Mouse (Mus musculus) limb, embryonic 12.5 days (tissue): ENCODE measurements around the gene Onecut1. TPM values are rescaled to one million over a fixed set of nuclear protein-coding genes. Genes with fewer than 3 reads are reported as not detected.

Experiments
- ATAC-seq: fragments of 200-750 bp; cut with Nextera tagmentation; 2 replicates; pipeline ENCODE4 v1.8.0; 2017; ENCODE audit warnings: low read depth, moderate TSS enrichment; ENCODE audit not compliant: insufficient number of reproducible peaks, insufficient read depth, low FRiP score, low TSS enrichment
- H3K27ac ChIP-seq: fragments of 300-500 bp; sonication (generic); 2 replicates; pipeline ENCODE4 v1.5.1; 2016; ENCODE audit warnings: mild to moderate bottlenecking, moderate library complexity
- H3K27me3 ChIP-seq: fragments of 300-500 bp; sonication (generic); 2 replicates; pipeline ENCODE4 v1.6.1; 2016; ENCODE audit warnings: mild to moderate bottlenecking, moderate library complexity
- H3K36me3 ChIP-seq: fragments of 300-500 bp; sonication (generic); 2 replicates; pipeline ENCODE4 v1.6.1; 2016; ENCODE audit warnings: mild to moderate bottlenecking, moderate library complexity
- H3K4me1 ChIP-seq: fragments of 300-500 bp; sonication (generic); replicated peaks from 2 replicates; pipeline ENCODE4 v1.6.1; 2016
- H3K4me2 ChIP-seq: fragments of 300-500 bp; sonication (generic); 2 replicates; pipeline ENCODE4 v1.6.1; 2016; ENCODE audit warnings: mild to moderate bottlenecking, moderate library complexity
- H3K4me3 ChIP-seq: fragments of 300-500 bp; sonication (generic); replicated peaks from 2 replicates; pipeline ENCODE4 v1.5.1; 2016; ENCODE audit warnings: mild to moderate bottlenecking
- H3K9ac ChIP-seq: fragments of 300-500 bp; sonication (generic); replicated peaks from 2 replicates; pipeline ENCODE4 v1.6.1; 2016; ENCODE audit warnings: mild to moderate bottlenecking, moderate library complexity
- H3K9me3 ChIP-seq: fragments of 300-500 bp; sonication (generic); 2 replicates; pipeline ENCODE4 v1.6.1; 2016; ENCODE audit warnings: mild to moderate bottlenecking, moderate library complexity
- WGBS: fragments of 180-500 bp; shearing (Covaris S2); methylation state at CpG from one replicate; pipeline ENCODE4 v1.1.7; 2016; 5-methylcytosine and 5-hydroxymethylcytosine counted together
- polyA plus RNA-seq: library from polyadenylated mRNA; unstranded; fragments of >200 nt; fragmentation: Nextera tagmentation; extraction: Ambion mirVana; gene quantifications from 2 replicates; pipeline ENCODE4 v1.2.1, GENCODE M21; 2016

The Onecut1 gene
- polyA plus RNA-seq, 1 experiment from 2014 or later: 0.06 TPM

DNA sequence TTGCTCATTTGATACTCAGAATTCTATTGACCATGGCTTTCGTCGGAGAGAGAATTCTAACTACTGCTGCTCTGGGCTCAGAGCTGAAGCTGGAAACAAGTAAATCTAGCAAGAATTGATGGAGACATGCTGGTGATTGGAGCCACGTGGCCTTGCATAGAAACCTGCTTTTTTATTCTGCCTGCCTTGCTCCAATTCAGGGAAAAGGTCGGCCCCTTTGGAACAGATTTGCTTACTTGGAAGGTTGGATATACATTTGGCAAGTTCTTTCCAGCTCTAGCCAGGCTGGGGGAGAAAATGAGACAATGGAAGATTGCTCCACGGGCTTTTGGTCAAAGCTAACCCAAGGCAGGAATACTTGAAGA lies 11.0 kb upstream of the Onecut1 start:
- no peaks in the 10 kb centered on the region for H3K36me3 ChIP-seq
- ATAC-seq: no peak

DNA sequence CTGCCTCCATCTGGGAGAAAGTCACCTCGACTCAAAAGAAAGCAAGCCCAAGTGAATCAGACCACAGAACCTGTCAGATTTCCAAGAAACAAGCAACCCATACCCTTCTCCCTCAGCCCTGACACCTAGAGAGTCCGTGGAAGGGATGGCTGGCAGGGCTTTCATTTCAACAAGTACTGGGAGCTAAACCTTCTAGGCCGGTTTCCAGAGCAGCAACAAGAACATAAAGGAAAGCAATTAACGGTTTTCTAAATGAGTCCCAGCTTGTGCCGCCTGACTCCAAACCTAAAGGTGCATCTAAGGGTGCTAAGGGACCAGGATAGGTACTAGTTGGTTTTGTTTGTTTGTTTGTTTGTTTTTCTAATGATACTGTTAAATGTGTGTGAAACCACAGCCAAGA lies 10.1 kb upstream of the Onecut1 start:
- Histone ChIP-seq H3K27me3 (peaks cover 95% of the 10 kb centered on the region), H3K27ac (no peak overlapping the region), H3K4me1 (peaks cover 16% of the 10 kb centered on the region; the same call in 1 of the 2 replicates), H3K4me3 (no peak overlapping the region), H3K36me3 (no peaks in the 10 kb centered on the region), H3K9me3 (no peaks in the 10 kb centered on the region), H3K4me2 (no peak overlapping the region), H3K9ac (no peak overlapping the region)
- under 1% methylated on average over 5 of the region's 5 CpGs for WGBS
- ATAC-seq: no peak

More for the DNA sequence above, 11.0 kb upstream of the Onecut1 start:
- no peak overlapping the region for H3K27ac ChIP-seq
- peaks cover 95% of the 10 kb centered on the region for H3K27me3 ChIP-seq
- no peak overlapping the region for H3K4me3 ChIP-seq
- no peak overlapping the region for H3K9ac ChIP-seq
- H3K4me1 ChIP-seq: peaks cover 16% of the 10 kb centered on the region; the same call in 1 of the 2 replicates
- H3K4me2 ChIP-seq: no peak overlapping the region
- H3K9me3 ChIP-seq: no peaks in the 10 kb centered on the region
- WGBS: 3% methylated on average over 5 of the region's 5 CpGs

DNA sequence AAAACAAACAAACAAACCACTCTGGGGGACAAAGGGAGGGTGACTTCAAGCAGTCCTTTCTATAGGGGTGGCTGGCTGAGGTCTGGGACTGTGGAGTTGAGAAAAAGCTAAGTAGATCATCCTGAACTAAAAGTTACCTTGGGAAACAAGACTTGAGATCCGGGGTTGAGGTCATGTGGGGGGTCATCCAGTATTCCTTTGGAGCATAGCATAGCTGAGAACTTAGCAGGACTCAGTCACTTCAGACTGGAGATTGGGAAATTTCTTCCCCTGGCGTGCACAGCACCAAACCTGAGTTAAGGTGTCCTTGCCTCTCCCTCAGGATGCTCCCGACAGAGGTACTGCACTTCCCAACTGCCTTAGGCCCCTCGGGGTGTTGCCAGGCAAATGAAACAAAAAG lies 9.4 kb upstream of the Onecut1 start:
- Histone ChIP-seq H3K9me3 (no peaks in the 10 kb centered on the region), H3K4me1 (peaks cover 14% of the 10 kb centered on the region; the same call in 1 of the 2 replicates), H3K36me3 (no peaks in the 10 kb centered on the region), H3K4me2 (no peak overlapping the region), H3K9ac (no peak overlapping the region), H3K4me3 (no peak overlapping the region), H3K27ac (no peak overlapping the region), H3K27me3 (peaks cover 95% of the 10 kb centered on the region)
- no peak for ATAC-seq
- 0% methylated on average over 4 of the region's 4 CpGs for WGBS

DNA sequence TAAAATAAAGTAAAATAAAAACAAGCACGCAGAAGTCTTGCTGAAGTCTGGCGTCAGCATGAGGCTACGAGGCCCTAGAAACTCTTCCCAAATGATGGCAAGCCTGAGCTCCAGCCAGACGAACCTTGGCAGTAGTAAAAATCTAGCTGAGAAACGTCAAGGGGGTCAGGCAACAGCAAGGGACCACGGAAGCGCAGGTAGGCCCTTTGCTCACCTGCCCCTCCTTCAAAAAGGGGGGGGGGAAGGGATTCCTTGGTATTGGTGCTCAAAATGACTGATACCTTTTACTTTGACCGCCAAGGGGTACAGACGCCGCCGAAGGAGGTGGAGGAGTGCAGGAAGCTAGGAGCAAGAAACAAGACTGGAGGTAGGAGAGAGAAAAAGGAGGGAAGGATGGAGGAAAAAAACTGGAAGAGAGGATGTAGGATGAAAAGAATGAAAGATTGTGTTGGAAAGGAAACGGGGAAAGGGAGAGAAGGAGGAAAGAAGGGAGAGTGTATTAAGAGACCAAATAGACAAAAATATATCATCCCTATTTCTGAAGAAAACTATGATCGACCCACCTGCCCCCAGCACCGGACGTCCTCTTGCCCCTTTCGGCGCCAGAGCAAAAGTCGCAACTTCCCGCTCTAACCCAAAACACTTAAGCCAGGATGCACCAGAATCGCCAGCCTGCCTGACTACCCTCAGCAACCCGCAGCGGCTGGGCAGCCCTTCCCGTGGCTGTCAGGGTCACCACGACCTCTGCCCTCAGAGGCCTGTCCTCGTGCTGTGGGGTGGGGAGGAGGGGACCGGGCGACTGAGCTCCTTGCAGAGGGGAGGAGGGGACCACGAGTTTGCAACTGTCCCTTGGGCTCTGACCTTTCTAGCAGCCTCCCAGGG lies 8.3 kb upstream of the Onecut1 start:
- Histone ChIP-seq H3K9me3 (no peaks in the 10 kb centered on the region; the same call in 1 of the 2 replicates), H3K36me3 (no peaks in the 10 kb centered on the region), H3K9ac (no peak overlapping the region), H3K4me3 (no peak overlapping the region), H3K27me3 (peaks cover 95% of the 10 kb centered on the region), H3K4me2 (no peak overlapping the region), H3K27ac (no peak overlapping the region), H3K4me1 (peaks cover 10% of the 10 kb centered on the region; the same call in 1 of the 2 replicates)
- no peak for ATAC-seq
- WGBS: under 1% methylated on average over 28 of the region's 28 CpGs

DNA sequence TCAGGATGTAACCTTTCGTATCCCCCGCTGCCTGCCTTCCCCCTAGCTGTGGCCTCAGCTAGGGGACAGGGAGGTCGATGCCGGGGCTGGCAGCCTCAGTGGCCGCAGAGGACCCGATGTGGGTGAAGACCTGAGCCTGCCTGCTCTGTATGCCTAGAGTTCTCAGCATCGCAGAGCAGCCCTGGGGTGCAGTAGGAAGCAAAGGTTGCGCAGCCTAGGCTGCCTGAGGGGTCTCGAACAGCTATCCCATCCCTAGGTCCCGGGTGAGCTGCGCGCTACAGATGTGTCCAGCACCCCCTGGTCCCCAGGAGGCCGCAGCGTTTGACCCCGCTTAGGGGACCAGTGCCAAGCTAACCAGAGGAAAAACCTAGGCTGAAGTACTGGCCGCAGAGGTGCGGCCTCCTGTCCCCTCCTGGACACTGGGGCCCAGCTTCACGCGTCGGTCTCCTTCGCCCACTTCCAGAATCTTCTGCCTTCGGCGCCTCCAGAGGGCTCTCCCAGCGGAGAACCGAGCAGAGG lies 7.6 kb upstream of the Onecut1 start:
- Histone ChIP-seq H3K4me2 (no peak overlapping the region), H3K4me3 (no peak overlapping the region), H3K9me3 (no peaks in the 10 kb centered on the region; the same call in 1 of the 2 replicates), H3K27ac (no peak overlapping the region), H3K4me1 (peaks cover 3% of the 10 kb centered on the region; the same call in 1 of the 2 replicates), H3K9ac (no peak overlapping the region), H3K27me3 (peaks cover 95% of the 10 kb centered on the region), H3K36me3 (no peaks in the 10 kb centered on the region)
- ATAC-seq: no peak
- 2% methylated on average over 25 of the region's 25 CpGs for WGBS

DNA sequence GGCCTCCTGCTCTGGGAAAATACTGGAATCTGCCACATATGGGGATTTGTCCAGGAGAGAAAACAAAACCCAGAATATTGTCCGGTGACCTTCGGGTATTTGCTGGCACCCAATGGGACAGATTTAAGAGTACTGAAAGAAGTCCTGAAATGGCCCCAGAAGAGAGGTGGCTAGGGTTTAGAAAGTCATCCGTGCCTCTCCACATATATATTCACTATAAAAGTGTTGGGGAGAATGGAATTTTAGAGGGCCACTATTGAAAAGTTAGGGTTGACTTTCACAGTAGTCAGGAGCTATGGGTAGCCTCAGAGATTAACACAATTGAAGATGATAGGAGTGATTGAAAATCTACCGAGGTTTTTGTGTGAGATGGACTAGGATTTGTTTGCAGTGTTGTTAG lies 6.3 kb upstream of the Onecut1 start:
- Histone ChIP-seq H3K27me3 (peaks cover 94% of the 10 kb centered on the region), H3K27ac (no peak overlapping the region), H3K4me2 (no peak overlapping the region), H3K4me3 (no peak overlapping the region), H3K36me3 (no peaks in the 10 kb centered on the region), H3K4me1 (no peaks in the 10 kb centered on the region), H3K9me3 (no peaks in the 10 kb centered on the region; the same call in 1 of the 2 replicates), H3K9ac (no peak overlapping the region)
- no peak for ATAC-seq
- 5% methylated on average over 4 of the region's 4 CpGs for WGBS

DNA sequence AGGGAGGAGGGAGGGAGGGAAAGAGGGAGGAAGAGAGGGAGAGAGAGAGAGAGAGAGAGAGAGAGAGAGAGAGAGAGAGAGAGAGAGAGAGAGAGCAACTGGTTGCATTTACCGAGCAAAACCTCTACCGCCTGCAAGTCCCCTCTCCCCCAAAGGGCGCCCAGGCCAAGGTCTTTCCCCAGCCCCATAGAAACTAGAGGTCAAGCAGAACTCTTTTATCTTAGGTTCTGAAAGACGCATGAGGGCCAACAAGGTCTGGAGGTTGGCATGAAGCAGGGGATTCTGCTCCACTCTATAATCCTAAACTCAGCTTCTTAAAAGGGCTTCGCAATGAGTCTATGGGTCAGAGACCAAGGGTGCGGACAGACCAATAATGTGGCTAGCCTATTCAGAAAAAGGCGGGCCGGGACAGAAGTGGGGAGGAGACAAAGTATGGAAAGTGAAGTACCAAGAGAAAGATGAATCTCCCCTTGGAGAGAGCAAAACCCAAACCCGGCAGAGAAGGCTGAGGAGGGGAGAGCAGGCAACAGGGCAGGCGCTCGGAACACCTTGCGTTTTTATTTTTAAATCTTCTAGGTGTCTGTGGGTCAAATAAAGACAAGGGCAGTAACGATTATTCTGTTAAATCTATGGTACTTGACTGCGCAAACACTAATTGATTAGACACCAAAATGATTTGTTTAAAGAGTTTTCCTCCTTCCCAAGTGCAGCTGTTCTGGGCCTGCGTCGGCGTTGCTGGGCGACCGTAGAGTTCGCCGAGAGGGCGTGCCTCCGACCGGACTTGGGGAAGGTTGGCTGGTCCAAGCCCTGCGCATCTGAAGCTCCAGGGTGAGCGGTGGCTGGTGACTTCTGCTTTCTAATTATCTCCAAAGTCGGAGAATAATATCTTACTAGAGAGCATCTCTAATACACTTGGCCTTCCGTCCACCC lies 4.9 kb upstream of the Onecut1 start:
- H3K36me3 ChIP-seq: no peaks in the 10 kb centered on the region
- H3K4me3 ChIP-seq: no peak overlapping the region
- H3K4me1 ChIP-seq: peaks cover 4% of the 10 kb centered on the region
- no peak for ATAC-seq
- no peaks in the 10 kb centered on the region; the same call in 1 of the 2 replicates for H3K9me3 ChIP-seq
- peaks cover 94% of the 10 kb centered on the region for H3K27me3 ChIP-seq
- under 1% methylated on average over 28 of the region's 28 CpGs for WGBS
- H3K9ac ChIP-seq: no peak overlapping the region
- H3K4me2 ChIP-seq: no peak overlapping the region
- no peak overlapping the region for H3K27ac ChIP-seq

DNA sequence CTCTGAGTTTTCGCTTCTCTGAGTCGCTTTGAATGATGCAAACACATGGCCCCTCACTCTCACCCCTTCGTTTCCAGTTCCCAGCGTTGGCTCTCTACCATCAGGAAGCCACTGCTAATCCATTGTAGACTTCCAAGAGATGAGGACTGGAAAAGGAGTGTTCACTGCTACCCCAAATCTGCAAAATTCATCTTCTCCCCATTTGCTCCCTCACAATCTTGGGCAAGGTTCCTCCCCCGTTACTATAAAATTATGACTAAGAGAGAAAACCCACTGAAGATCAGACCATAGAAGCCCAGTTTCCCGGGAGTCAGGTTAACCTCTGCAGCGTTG lies 4.2 kb upstream of the Onecut1 start:
- H3K27ac ChIP-seq: no peak overlapping the region
- H3K36me3 ChIP-seq: no peaks in the 10 kb centered on the region
- WGBS: 2% methylated on average over 7 of the region's 7 CpGs
- ATAC-seq: no peak
- H3K4me3 ChIP-seq: no peak overlapping the region
- H3K27me3 ChIP-seq: peaks cover 94% of the 10 kb centered on the region
- peaks cover 10% of the 10 kb centered on the region for H3K4me1 ChIP-seq
- H3K9me3 ChIP-seq: no peaks in the 10 kb centered on the region; the same call in 1 of the 2 replicates
- H3K9ac ChIP-seq: no peak overlapping the region
- H3K4me2 ChIP-seq: no peak overlapping the region

DNA sequence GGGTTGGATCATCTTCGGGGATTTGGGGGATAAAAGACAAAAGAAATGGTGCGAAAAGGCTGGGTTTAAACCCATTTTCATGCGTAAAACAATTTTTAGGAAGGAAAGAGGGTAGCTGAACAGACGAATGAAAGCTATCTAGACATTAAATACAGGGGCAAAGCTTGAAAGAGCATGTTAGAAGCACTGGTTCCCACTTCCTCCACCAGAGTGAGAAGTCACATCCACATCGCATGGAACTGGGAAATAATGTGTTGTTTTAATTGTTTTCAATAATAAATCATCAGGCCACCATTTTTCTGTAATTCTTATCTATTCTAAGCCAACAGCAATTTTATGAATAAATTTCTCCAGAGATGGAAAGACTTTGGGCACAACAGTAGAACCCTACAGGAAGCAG lies 3.6 kb upstream of the Onecut1 start:
- no peak for ATAC-seq
- WGBS: 5% methylated on average over 5 of the region's 5 CpGs
- no peaks in the 10 kb centered on the region for H3K36me3 ChIP-seq
- peaks cover 14% of the 10 kb centered on the region for H3K4me1 ChIP-seq
- H3K9me3 ChIP-seq: no peaks in the 10 kb centered on the region; the same call in 1 of the 2 replicates
- no peak overlapping the region for H3K9ac ChIP-seq
- no peak overlapping the region for H3K4me2 ChIP-seq
- no peak overlapping the region for H3K27ac ChIP-seq
- H3K27me3 ChIP-seq: peaks cover 95% of the 10 kb centered on the region
- no peak overlapping the region for H3K4me3 ChIP-seq

DNA sequence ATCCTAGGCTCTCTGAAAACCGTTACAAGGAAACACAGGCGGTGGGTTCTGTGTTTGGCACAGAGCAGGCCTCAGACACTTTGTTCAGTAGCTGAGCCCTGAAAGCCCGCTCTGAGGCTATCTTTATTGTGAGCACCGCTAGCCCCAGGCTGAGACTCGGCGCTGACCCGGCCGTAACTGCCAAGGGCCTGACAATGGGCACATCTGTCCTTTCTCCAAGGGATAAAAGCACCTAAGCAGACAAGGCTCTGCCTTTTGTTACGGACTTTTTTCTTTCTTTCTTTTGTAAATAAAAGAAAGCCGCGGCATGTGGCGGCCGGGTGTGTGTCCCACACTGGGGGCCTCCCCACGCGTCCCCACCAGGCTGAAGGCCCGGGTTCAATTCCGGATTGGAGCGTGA lies 1.3 kb upstream of the Onecut1 start:
- Histone ChIP-seq H3K9me3 (no peaks in the 10 kb centered on the region; the same call in 1 of the 2 replicates), H3K27ac (no peak overlapping the region), H3K4me3 (peak overlapping the region; percentile 48; the same call in 1 of the 2 replicates), H3K4me1 (peaks cover 14% of the 10 kb centered on the region), H3K4me2 (0 out of 2 replicates have a peak overlapping the region, but pooled peaks have one; percentile 87), H3K27me3 (peaks cover 97% of the 10 kb centered on the region), H3K9ac (no peak overlapping the region), H3K36me3 (no peaks in the 10 kb centered on the region)
- 2% methylated on average over 18 of the region's 18 CpGs for WGBS
- ATAC-seq: no peak
